Mouse (Mus musculus) mature B cell (primary cell): ENCODE data around the gene Cryba4.

Experiments
- in situ Hi-C: fragments of 300-500 bp; cut with MboI; formaldehyde crosslinking; loops from 2 replicates; pipeline ENCODE4 v1.14.3; 2019

Gene Cryba4

GRCm38 (mm10) chr5:112252400-112252799 lies at the start of gene Cryba4:
Gene Cryba4, minus strand, starts transcription at chr5:112252518.
- in situ Hi-C loops = no loop called here

- in situ Hi-C loops = no loop called here
Measured at GRCm38 (mm10) chr5:112301694-112302093, 49.4 kb upstream of the Cryba4 start.

GRCm38 (mm10) chr5:112300721-112301308 lies 48.5 kb upstream of the Cryba4 start:
- in situ Hi-C loops = no loop called here

GRCm38 (mm10) chr5:112300112-112300511 lies 47.8 kb upstream of the Cryba4 start:
- in situ Hi-C loops = no loop called here

GRCm38 (mm10) chr5:112299399-112299798 lies 47.1 kb upstream of the Cryba4 start:
- in situ Hi-C loops = no loop called here

- in situ Hi-C loops = no loop called here
Measured at GRCm38 (mm10) chr5:112298226-112298988, 46.1 kb upstream of the Cryba4 start.

GRCm38 (mm10) chr5:112297257-112297656 lies 44.9 kb upstream of the Cryba4 start:
- in situ Hi-C loops = no loop called here

- in situ Hi-C loops = no loop called here
Measured at GRCm38 (mm10) chr5:112296404-112297181, 44.3 kb upstream of the Cryba4 start.

GRCm38 (mm10) chr5:112295564-112295963 lies 43.2 kb upstream of the Cryba4 start:
- in situ Hi-C loops = no loop called here

- in situ Hi-C loops = no loop called here
Measured at GRCm38 (mm10) chr5:112295162-112295561, 42.8 kb upstream of the Cryba4 start.

GRCm38 (mm10) chr5:112294696-112295095 lies 42.4 kb upstream of the Cryba4 start:
- in situ Hi-C loops = no loop called here

- in situ Hi-C loops = no loop called here
Measured at GRCm38 (mm10) chr5:112293800-112294199, 41.5 kb upstream of the Cryba4 start.

GRCm38 (mm10) chr5:112292343-112292980 lies 40.1 kb upstream of the Cryba4 start:
- in situ Hi-C loops = no loop called here

- in situ Hi-C loops = no loop called here
Measured at GRCm38 (mm10) chr5:112291866-112292265, 39.5 kb upstream of the Cryba4 start.

- in situ Hi-C loops = no loop called here
Measured at GRCm38 (mm10) chr5:112290536-112290880, 38.2 kb upstream of the Cryba4 start.

GRCm38 (mm10) chr5:112289819-112290535 lies 37.7 kb upstream of the Cryba4 start:
- in situ Hi-C loops = no loop called here

GRCm38 (mm10) chr5:112289236-112289635 lies 36.9 kb upstream of the Cryba4 start:
- in situ Hi-C loops = no loop called here

- in situ Hi-C loops = no loop called here
Measured at GRCm38 (mm10) chr5:112288193-112289141, 36.1 kb upstream of the Cryba4 start.

GRCm38 (mm10) chr5:112287652-112288051 lies 35.3 kb upstream of the Cryba4 start:
- in situ Hi-C loops = no loop called here

- in situ Hi-C loops = no loop called here
Measured at GRCm38 (mm10) chr5:112286984-112287641, 34.8 kb upstream of the Cryba4 start.
